Comparison of ENCODE assay signal across 18 mouse cellular contexts in the genomic region with DNA sequence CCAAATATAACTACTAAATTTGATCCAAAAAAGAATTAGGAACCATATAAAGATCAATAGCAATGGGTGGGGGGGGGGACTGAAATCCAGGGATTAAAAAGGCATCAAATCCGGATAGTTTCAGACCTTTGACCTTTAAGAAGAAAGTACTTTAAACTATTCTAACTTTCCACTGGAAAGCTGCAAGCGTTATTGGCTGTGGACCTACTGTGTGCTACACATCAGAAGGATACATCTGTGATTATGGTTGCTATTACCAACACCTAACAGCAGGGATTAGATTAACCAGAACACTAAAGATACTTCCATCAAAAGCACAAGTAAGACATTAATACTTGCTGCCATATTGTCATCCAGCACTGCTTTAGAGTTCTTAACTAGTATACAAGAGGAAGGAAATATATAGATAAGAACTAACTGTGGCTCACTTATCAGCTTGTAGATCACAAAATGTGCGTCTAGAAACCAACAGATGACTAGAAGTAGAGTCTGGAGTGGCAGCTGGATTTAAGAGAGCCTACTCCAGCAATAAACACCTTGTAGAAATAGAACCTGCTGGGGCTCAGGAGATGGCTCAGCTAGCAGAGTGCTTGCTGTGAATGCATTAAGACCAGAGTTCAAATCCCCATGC.
"Had no signal": no experiment of that assay in that cellular context is flagged by ENCODE, and none has a peak within 500 bp of the region (broad histone marks: within the 10 kb centered on the region; RNA-seq: fewer than 3 reads in every experiment).

No protein-coding gene starts in this region.

- H3K36me3 ChIP-seq: kidney, embryonic 15.5 days; midbrain, embryonic 13.5 days; neural tube, embryonic 13.5 days had no signal

- H3K9ac ChIP-seq: kidney, embryonic 15.5 days; liver, embryonic 13.5 days; midbrain, embryonic 13.5 days; neural tube, embryonic 13.5 days had no signal

- H3K4me1 ChIP-seq: kidney, embryonic 15.5 days; midbrain, embryonic 13.5 days; neural tube, embryonic 13.5 days had no signal

- H3K9me3 ChIP-seq: kidney, embryonic 15.5 days; liver, embryonic 13.5 days; midbrain, embryonic 13.5 days; neural tube, embryonic 13.5 days had no signal

- ATAC-seq: intestine, postnatal 0 days; midbrain, embryonic 13.5 days had no signal

- H3K4me2 ChIP-seq: kidney, embryonic 15.5 days; liver, embryonic 13.5 days; midbrain, embryonic 13.5 days; neural tube, embryonic 13.5 days had no signal

- H3K27me3 ChIP-seq: kidney, embryonic 15.5 days; liver, embryonic 13.5 days; midbrain, embryonic 13.5 days; neural tube, embryonic 13.5 days had no signal

- H3K4me3 ChIP-seq: kidney, embryonic 15.5 days; left cerebral cortex, adult 2 months; liver, embryonic 13.5 days; midbrain, embryonic 13.5 days; neural tube, embryonic 13.5 days had no signal

- H3K27ac ChIP-seq: kidney, embryonic 15.5 days; left cerebral cortex, adult 2 months; liver, embryonic 13.5 days; midbrain, embryonic 13.5 days; neural tube, embryonic 13.5 days had no signal

- DNase-seq: kidney, adult 8-10 months; kidney, postnatal 10 days; kidney, postnatal 36 days; layer of hippocampus, postnatal 36 days; liver, embryonic 13.5 days; lung, adult 2 months; lung, postnatal 14 days; lung, postnatal 4 days; retina, postnatal 1 day; right cerebral cortex, postnatal 25 days; spleen, adult 18-20 months; thymus, adult 18-20 months; thymus, postnatal 25 days had no signal
